Mouse (Mus musculus): ENCODE measurements around the gene Gas6. TPM values are rescaled to one million over a fixed set of nuclear protein-coding genes. Genes with fewer than 3 reads are reported as not detected.

Gene Gas6
- polyA plus RNA-seq, 1 experiment from 2014 or later = 12.4 TPM

GRCm38 (mm10) chr8:13516011-13516442 lies 21.7 kb upstream of the Gas6 start:
- no peaks in the 10 kb centered on the region for H3K36me3 ChIP-seq (ENCODE audit: control insufficient read depth, insufficient read depth, low read length)
- no peak overlapping the region for H3K9ac ChIP-seq (ENCODE audit: low read depth, low read length)
- ATAC-seq (replicated peaks; ENCODE audit: insufficient number of reproducible peaks, low FRiP score, low TSS enrichment) = no peak
- WGBS (ENCODE audit: insufficient replicate concordance) = 51% methylated on average over 7 of the region's 7 CpGs
- no peaks in the 10 kb centered on the region for H3K27me3 ChIP-seq (ENCODE audit: control insufficient read depth, insufficient read depth, low read length)
- no peak overlapping the region for H3K4me3 ChIP-seq (ENCODE audit: low read depth, low read length)
- H3K9me3 ChIP-seq (replicated peaks; ENCODE audit: control insufficient read depth, low read length) = no peaks in the 10 kb centered on the region
- H3K4me1 ChIP-seq (ENCODE audit: control insufficient read depth, insufficient read depth, low read length) = 0 out of 2 replicates have a peak, but pooled peaks cover 6% of the 10 kb centered on the region
- no peak overlapping the region for H3K27ac ChIP-seq (ENCODE audit: low read depth, low read length)
- H3K4me2 ChIP-seq = no peak overlapping the region

- Histone ChIP-seq H3K4me3 (ENCODE audit: low read depth, low read length) (no peak overlapping the region), H3K36me3 (ENCODE audit: control insufficient read depth, insufficient read depth, low read length) (no peaks in the 10 kb centered on the region), H3K9me3 (replicated peaks; ENCODE audit: control insufficient read depth, low read length) (no peaks in the 10 kb centered on the region), H3K27ac (ENCODE audit: low read depth, low read length) (no peak overlapping the region), H3K27me3 (ENCODE audit: control insufficient read depth, insufficient read depth, low read length) (no peaks in the 10 kb centered on the region), H3K4me2 (no peak overlapping the region), H3K4me1 (ENCODE audit: control insufficient read depth, insufficient read depth, low read length) (0 out of 2 replicates have a peak, but pooled peaks cover 3% of the 10 kb centered on the region), H3K9ac (ENCODE audit: low read depth, low read length) (no peak overlapping the region)
- no peak for ATAC-seq (replicated peaks; ENCODE audit: insufficient number of reproducible peaks, low FRiP score, low TSS enrichment)
- WGBS (ENCODE audit: insufficient replicate concordance) = 74% methylated on average over 5 of the region's 5 CpGs
These were observed 19.5 kb upstream of the Gas6 start for GRCm38 (mm10) chr8:13513556-13514370.

GRCm38 (mm10) chr8:13512677-13513076 lies 18.4 kb upstream of the Gas6 start:
- Histone ChIP-seq H3K36me3 (ENCODE audit: control insufficient read depth, insufficient read depth, low read length) (no peaks in the 10 kb centered on the region), H3K4me1 (ENCODE audit: control insufficient read depth, insufficient read depth, low read length) (0 out of 2 replicates have a peak, but pooled peaks cover 3% of the 10 kb centered on the region), H3K27me3 (ENCODE audit: control insufficient read depth, insufficient read depth, low read length) (no peaks in the 10 kb centered on the region), H3K9ac (ENCODE audit: low read depth, low read length) (no peak overlapping the region), H3K4me2 (no peak overlapping the region), H3K9me3 (replicated peaks; ENCODE audit: control insufficient read depth, low read length) (no peaks in the 10 kb centered on the region), H3K27ac (ENCODE audit: low read depth, low read length) (no peak overlapping the region), H3K4me3 (ENCODE audit: low read depth, low read length) (no peak overlapping the region)
- ATAC-seq (replicated peaks; ENCODE audit: insufficient number of reproducible peaks, low FRiP score, low TSS enrichment) = no peak
- 67% methylated on average over 6 of the region's 6 CpGs for WGBS (ENCODE audit: insufficient replicate concordance)

- WGBS (ENCODE audit: insufficient replicate concordance) = 78% methylated on average over 5 of the region's 5 CpGs
- no peak overlapping the region for H3K27ac ChIP-seq (ENCODE audit: low read depth, low read length)
- no peak overlapping the region for H3K4me3 ChIP-seq (ENCODE audit: low read depth, low read length)
- no peaks in the 10 kb centered on the region for H3K27me3 ChIP-seq (ENCODE audit: control insufficient read depth, insufficient read depth, low read length)
- no peak overlapping the region for H3K4me2 ChIP-seq
- no peak for ATAC-seq (replicated peaks; ENCODE audit: insufficient number of reproducible peaks, low FRiP score, low TSS enrichment)
- H3K9ac ChIP-seq (ENCODE audit: low read depth, low read length) = no peak overlapping the region
- no peaks in the 10 kb centered on the region for H3K9me3 ChIP-seq (replicated peaks; ENCODE audit: control insufficient read depth, low read length)
- no peaks in the 10 kb centered on the region for H3K36me3 ChIP-seq (ENCODE audit: control insufficient read depth, insufficient read depth, low read length)
- H3K4me1 ChIP-seq (ENCODE audit: control insufficient read depth, insufficient read depth, low read length) = no peaks in the 10 kb centered on the region
These were observed 17.7 kb upstream of the Gas6 start for GRCm38 (mm10) chr8:13512016-13512415.

- 75% methylated on average over 3 of the region's 3 CpGs for WGBS (ENCODE audit: insufficient replicate concordance)
- H3K4me2 ChIP-seq = no peak overlapping the region
- no peaks in the 10 kb centered on the region for H3K36me3 ChIP-seq (ENCODE audit: control insufficient read depth, insufficient read depth, low read length)
- no peak overlapping the region for H3K27ac ChIP-seq (ENCODE audit: low read depth, low read length)
- no peak for ATAC-seq (replicated peaks; ENCODE audit: insufficient number of reproducible peaks, low FRiP score, low TSS enrichment)
- H3K9ac ChIP-seq (ENCODE audit: low read depth, low read length) = no peak overlapping the region
- no peaks in the 10 kb centered on the region for H3K9me3 ChIP-seq (replicated peaks; ENCODE audit: control insufficient read depth, low read length)
- no peaks in the 10 kb centered on the region for H3K4me1 ChIP-seq (ENCODE audit: control insufficient read depth, insufficient read depth, low read length)
- H3K27me3 ChIP-seq (ENCODE audit: control insufficient read depth, insufficient read depth, low read length) = no peaks in the 10 kb centered on the region
- no peak overlapping the region for H3K4me3 ChIP-seq (ENCODE audit: low read depth, low read length)
These were observed 13.1 kb upstream of the Gas6 start for GRCm38 (mm10) chr8:13507284-13507937.

GRCm38 (mm10) chr8:13506849-13507248 lies 12.6 kb upstream of the Gas6 start:
- Histone ChIP-seq H3K9me3 (replicated peaks; ENCODE audit: control insufficient read depth, low read length) (no peaks in the 10 kb centered on the region), H3K4me3 (ENCODE audit: low read depth, low read length) (no peak overlapping the region), H3K36me3 (ENCODE audit: control insufficient read depth, insufficient read depth, low read length) (no peaks in the 10 kb centered on the region), H3K9ac (ENCODE audit: low read depth, low read length) (no peak overlapping the region), H3K27ac (ENCODE audit: low read depth, low read length) (no peak overlapping the region), H3K27me3 (ENCODE audit: control insufficient read depth, insufficient read depth, low read length) (no peaks in the 10 kb centered on the region), H3K4me2 (no peak overlapping the region), H3K4me1 (ENCODE audit: control insufficient read depth, insufficient read depth, low read length) (no peaks in the 10 kb centered on the region)
- WGBS (ENCODE audit: insufficient replicate concordance) = 38% methylated on average over 4 of the region's 4 CpGs
- no peak for ATAC-seq (replicated peaks; ENCODE audit: insufficient number of reproducible peaks, low FRiP score, low TSS enrichment)

GRCm38 (mm10) chr8:13504894-13505674 lies 10.8 kb upstream of the Gas6 start:
- Histone ChIP-seq H3K4me1 (ENCODE audit: control insufficient read depth, insufficient read depth, low read length) (no peaks in the 10 kb centered on the region), H3K4me3 (ENCODE audit: low read depth, low read length) (no peak overlapping the region), H3K27ac (ENCODE audit: low read depth, low read length) (no peak overlapping the region), H3K9ac (ENCODE audit: low read depth, low read length) (no peak overlapping the region), H3K27me3 (ENCODE audit: control insufficient read depth, insufficient read depth, low read length) (no peaks in the 10 kb centered on the region), H3K4me2 (no peak overlapping the region), H3K9me3 (replicated peaks; ENCODE audit: control insufficient read depth, low read length) (no peaks in the 10 kb centered on the region), H3K36me3 (ENCODE audit: control insufficient read depth, insufficient read depth, low read length) (no peaks in the 10 kb centered on the region)
- no peak for ATAC-seq (replicated peaks; ENCODE audit: insufficient number of reproducible peaks, low FRiP score, low TSS enrichment)

- Histone ChIP-seq H3K27me3 (ENCODE audit: control insufficient read depth, insufficient read depth, low read length) (no peaks in the 10 kb centered on the region), H3K4me3 (ENCODE audit: low read depth, low read length) (no peak overlapping the region), H3K4me2 (no peak overlapping the region), H3K9me3 (replicated peaks; ENCODE audit: control insufficient read depth, low read length) (no peaks in the 10 kb centered on the region), H3K4me1 (ENCODE audit: control insufficient read depth, insufficient read depth, low read length) (no peaks in the 10 kb centered on the region), H3K9ac (ENCODE audit: low read depth, low read length) (no peak overlapping the region), H3K27ac (ENCODE audit: low read depth, low read length) (no peak overlapping the region), H3K36me3 (ENCODE audit: control insufficient read depth, insufficient read depth, low read length) (no peaks in the 10 kb centered on the region)
- ATAC-seq (replicated peaks; ENCODE audit: insufficient number of reproducible peaks, low FRiP score, low TSS enrichment) = no peak
- WGBS (ENCODE audit: insufficient replicate concordance) = 76% methylated on average over 8 of the region's 8 CpGs
These were observed 9.8 kb upstream of the Gas6 start for GRCm38 (mm10) chr8:13503936-13504606.
